Mouse (Mus musculus) frontal cortex, postnatal 10 days (tissue): Measurements from ENCODE around the gene Tlcd2.
A peak's percentile ranks its signal among the peaks of the same experiment; 100 is the strongest.

ENCODE experiments used
- DNase-seq, 2 experiments: peaks; one replicate each; pipeline ENCODE4 v3.0.0; 2022; ENCODE audit warnings: low spot score in 2 of 2, mixed read lengths in 1 of 2

Tlcd2 gene

GRCm38 (mm10) chr11:75460844-75461742 is at the start of gene Tlcd2:
Tlcd2 (plus strand) TSS chr11:75461715.
- peak; percentile 100 for DNase-seq

GRCm38 (mm10) chr11:75415096-75415495 is 46.4 kb upstream of the Tlcd2 start:
- DNase-seq, result peak in 1 of 2 experiments; percentile 29

GRCm38 (mm10) chr11:75415994-75416393 is 45.5 kb upstream of the Tlcd2 start:
- DNase-seq, result no peak

- DNase-seq, result no peak
Measured at GRCm38 (mm10) chr11:75420037-75420436, 41.5 kb upstream of the Tlcd2 start.

- no peak for DNase-seq
Measured at GRCm38 (mm10) chr11:75420810-75421374, 40.6 kb upstream of the Tlcd2 start.

GRCm38 (mm10) chr11:75421375-75422012 is 40.0 kb upstream of the Tlcd2 start:
- DNase-seq, result no peak

- DNase-seq, result no peak
Measured at GRCm38 (mm10) chr11:75422013-75422792, 39.3 kb upstream of the Tlcd2 start, which contains the start of gene Serpinf1. Serpinf1 (minus strand) TSS chr11:75422701.

GRCm38 (mm10) chr11:75423091-75423490 is 38.4 kb upstream of the Tlcd2 start:
- DNase-seq, result no peak

GRCm38 (mm10) chr11:75424033-75424432 is 37.5 kb upstream of the Tlcd2 start:
- DNase-seq, result no peak

GRCm38 (mm10) chr11:75424459-75424858 is 37.1 kb upstream of the Tlcd2 start:
- no peak for DNase-seq

GRCm38 (mm10) chr11:75429019-75429705 is 32.4 kb upstream of the Tlcd2 start:
- DNase-seq, result no peak

- peak; percentile 77 to 88 for DNase-seq
Measured at GRCm38 (mm10) chr11:75431307-75431706, 30.2 kb upstream of the Tlcd2 start.

- no peak for DNase-seq
Measured at GRCm38 (mm10) chr11:75434138-75434537, 27.4 kb upstream of the Tlcd2 start.

- no peak for DNase-seq
Measured at GRCm38 (mm10) chr11:75438194-75438593, 23.3 kb upstream of the Tlcd2 start.

- DNase-seq, result no peak
Measured at GRCm38 (mm10) chr11:75438804-75439203, 22.7 kb upstream of the Tlcd2 start.

- no peak for DNase-seq
Measured at GRCm38 (mm10) chr11:75439363-75439762, 22.2 kb upstream of the Tlcd2 start, which contains the start of gene Serpinf2. Serpinf2 (minus strand) TSS chr11:75439591.

GRCm38 (mm10) chr11:75439951-75440350 is 21.6 kb upstream of the Tlcd2 start:
- no peak for DNase-seq

- no peak for DNase-seq
Measured at GRCm38 (mm10) chr11:75441034-75441433, 20.5 kb upstream of the Tlcd2 start.

- no peak for DNase-seq
Measured at GRCm38 (mm10) chr11:75441601-75442000, 19.9 kb upstream of the Tlcd2 start.

GRCm38 (mm10) chr11:75443711-75444110 is 17.8 kb upstream of the Tlcd2 start:
- no peak for DNase-seq

- DNase-seq, result no peak
Measured at GRCm38 (mm10) chr11:75448575-75448974, 12.9 kb upstream of the Tlcd2 start.
